Mouse (Mus musculus): Measurements from ENCODE around the gene Cdpf1.

Cdpf1 gene

GRCm38 (mm10) chr15:85811535-85812277 lies at the start of gene Cdpf1:
TSS of gene Cdpf1 (minus strand) at chr15:85811697.
- peak; percentile 97 for DNase-seq (ENCODE audit: low read depth, low spot score)

GRCm38 (mm10) chr15:85859490-85860031 lies 48.1 kb upstream of the Cdpf1 start, which contains the start of gene Gtse1:
TSS of gene Gtse1 (plus strand) at chr15:85859745.
- DNase-seq (ENCODE audit: low read depth, low spot score) = peak; percentile 95

GRCm38 (mm10) chr15:85858980-85859489 lies 47.5 kb upstream of the Cdpf1 start:
- DNase-seq (ENCODE audit: low read depth, low spot score) = peak; percentile 5

- no peak for DNase-seq (ENCODE audit: low read depth, low spot score)
These were observed 40.3 kb upstream of the Cdpf1 start for GRCm38 (mm10) chr15:85851656-85852392.

GRCm38 (mm10) chr15:85845071-85845470 lies 33.6 kb upstream of the Cdpf1 start:
- DNase-seq (ENCODE audit: low read depth, low spot score) = no peak

GRCm38 (mm10) chr15:85841796-85842360 lies 30.4 kb upstream of the Cdpf1 start:
- no peak for DNase-seq (ENCODE audit: low read depth, low spot score)

GRCm38 (mm10) chr15:85840983-85841382 lies 29.5 kb upstream of the Cdpf1 start:
- no peak for DNase-seq (ENCODE audit: low read depth, low spot score)

- DNase-seq (ENCODE audit: low read depth, low spot score) = no peak
These were observed 25.4 kb upstream of the Cdpf1 start for GRCm38 (mm10) chr15:85836887-85837286.

GRCm38 (mm10) chr15:85835335-85835734 lies 23.8 kb upstream of the Cdpf1 start:
- DNase-seq (ENCODE audit: low read depth, low spot score) = no peak

GRCm38 (mm10) chr15:85832599-85832998 lies 21.1 kb upstream of the Cdpf1 start:
- DNase-seq (ENCODE audit: low read depth, low spot score) = no peak

GRCm38 (mm10) chr15:85831954-85832590 lies 20.6 kb upstream of the Cdpf1 start, which contains the start of gene Ttc38:
TSS of gene Ttc38 (plus strand) at chr15:85832306.
- peak; percentile 65 for DNase-seq (ENCODE audit: low read depth, low spot score)

- no peak for DNase-seq (ENCODE audit: low read depth, low spot score)
These were observed 18.0 kb upstream of the Cdpf1 start for GRCm38 (mm10) chr15:85829470-85829869.

- no peak for DNase-seq (ENCODE audit: low read depth, low spot score)
These were observed 16.6 kb upstream of the Cdpf1 start for GRCm38 (mm10) chr15:85828071-85828470.

- DNase-seq (ENCODE audit: low read depth, low spot score) = no peak
These were observed 15.2 kb upstream of the Cdpf1 start for GRCm38 (mm10) chr15:85826676-85827075.

GRCm38 (mm10) chr15:85822011-85822359 lies 10.5 kb upstream of the Cdpf1 start:
- peak; percentile 10 for DNase-seq (ENCODE audit: low read depth, low spot score)

GRCm38 (mm10) chr15:85821203-85822010 lies 9.9 kb upstream of the Cdpf1 start, which contains the start of gene Pkdrej:
TSS of gene Pkdrej (minus strand) at chr15:85821734.
- no peak for DNase-seq (ENCODE audit: low read depth, low spot score)

GRCm38 (mm10) chr15:85813428-85813827 lies 1.9 kb upstream of the Cdpf1 start:
- no peak for DNase-seq (ENCODE audit: low read depth, low spot score)

GRCm38 (mm10) chr15:85810806-85811521 lies 533 bp downstream of the Cdpf1 start:
- DNase-seq (ENCODE audit: low read depth, low spot score) = peak; percentile 3

- DNase-seq (ENCODE audit: low read depth, low spot score) = no peak
These were observed 1.1 kb downstream of the Cdpf1 start for GRCm38 (mm10) chr15:85810462-85810805.

GRCm38 (mm10) chr15:85809091-85809490 lies 2.4 kb downstream of the Cdpf1 start:
- DNase-seq (ENCODE audit: low read depth, low spot score) = no peak

Measured in forelimb bud, embryonic 11.5 days (tissue).